Mouse (Mus musculus) midbrain, embryonic 16.5 days (tissue): Measurements from ENCODE around the gene Rnf4. TPM values are rescaled to one million over a fixed set of nuclear protein-coding genes. Genes with fewer than 3 reads are reported as not detected.

Experiments used
- ATAC-seq: fragments of 200-750 bp; cut with Nextera tagmentation; 2 replicates; pipeline ENCODE4 v1.8.0; 2017; ENCODE audit warnings: moderate TSS enrichment
- H3K27ac ChIP-seq: fragments of 300-500 bp; sonication (generic); 2 replicates; pipeline ENCODE4 v1.5.1; 2014; ENCODE audit warnings: mild to moderate bottlenecking, low read length, mixed read lengths
- H3K27me3 ChIP-seq: fragments of 300-500 bp; sonication (generic); 2 replicates; pipeline ENCODE4 v1.6.1; 2014; ENCODE audit warnings: low read depth, low read length, mixed read lengths; ENCODE audit not compliant: control insufficient read depth, insufficient read depth
- H3K36me3 ChIP-seq: fragments of 300-500 bp; sonication (generic); 2 replicates; pipeline ENCODE4 v1.6.1; 2014; ENCODE audit warnings: mild to moderate bottlenecking, low read length, moderate library complexity, mixed read lengths; ENCODE audit not compliant: control insufficient read depth, insufficient read depth
- H3K4me1 ChIP-seq: fragments of 300-500 bp; sonication (generic); 2 replicates; pipeline ENCODE4 v1.6.1; 2014; ENCODE audit warnings: mild to moderate bottlenecking, low read length, mixed read lengths; ENCODE audit not compliant: control insufficient read depth, insufficient read depth
- H3K4me2 ChIP-seq: fragments of 300-500 bp; sonication (generic); 2 replicates; pipeline ENCODE4 v1.6.1; 2014; ENCODE audit warnings: mild to moderate bottlenecking, low read length, mixed read lengths
- H3K4me3 ChIP-seq: fragments of 300-500 bp; sonication (generic); 2 replicates; pipeline ENCODE4 v1.5.1; 2014; ENCODE audit warnings: low read depth, mild to moderate bottlenecking, low read length, moderate library complexity, mixed read lengths
- H3K9ac ChIP-seq: fragments of 300-500 bp; sonication (generic); 2 replicates; pipeline ENCODE4 v1.6.1; 2014; ENCODE audit warnings: low read depth, low read length, mixed read lengths
- H3K9me3 ChIP-seq: fragments of 300-500 bp; sonication (generic); replicated peaks from 2 replicates; pipeline ENCODE4 v1.6.1; 2014; ENCODE audit warnings: mild to moderate bottlenecking, low read length, mixed read lengths; ENCODE audit not compliant: control insufficient read depth, poor library complexity, severe bottlenecking
- WGBS: fragments of 180-500 bp; shearing (Covaris S2); extraction: QIAGEN DNeasy Blood & Tissue Kit; methylation state at CpG from one replicate; pipeline ENCODE4 v1.1.7; 2014; 5-methylcytosine and 5-hydroxymethylcytosine counted together
- polyA plus RNA-seq: library from polyadenylated mRNA; unstranded; fragments of >200 nt; fragmentation: Nextera tagmentation; extraction: Ambion mirVana; gene quantifications from 2 replicates; pipeline ENCODE4 v1.2.1, GENCODE M21; 2015

Gene Rnf4
- polyA plus RNA-seq, 1 experiment from 2014 or later, result 131 TPM

- 90% methylated on average over 2 of the region's 2 CpGs for WGBS
- no peak for ATAC-seq
- Histone ChIP-seq H3K9me3 (no peaks in the 10 kb centered on the region), H3K4me2 (no peak overlapping the region), H3K4me3 (no peak overlapping the region), H3K4me1 (no peaks in the 10 kb centered on the region), H3K27me3 (no peaks in the 10 kb centered on the region), H3K27ac (no peak overlapping the region), H3K9ac (no peak overlapping the region), H3K36me3 (no peaks in the 10 kb centered on the region)
These were observed 40.9 kb upstream of the Rnf4 start for GRCm38 (mm10) chr5:34295141-34295540.

- Histone ChIP-seq H3K4me2 (no peak overlapping the region), H3K4me1 (no peaks in the 10 kb centered on the region), H3K4me3 (no peak overlapping the region), H3K27ac (no peak overlapping the region), H3K9ac (no peak overlapping the region), H3K9me3 (no peaks in the 10 kb centered on the region), H3K27me3 (no peaks in the 10 kb centered on the region), H3K36me3 (no peaks in the 10 kb centered on the region)
- ATAC-seq, result no peak
- 52% methylated on average over 4 of the region's 4 CpGs for WGBS
These were observed 38.0 kb upstream of the Rnf4 start for GRCm38 (mm10) chr5:34298061-34298460.

GRCm38 (mm10) chr5:34298937-34299535 is 37.1 kb upstream of the Rnf4 start:
- H3K4me2 ChIP-seq, result no peak overlapping the region
- H3K36me3 ChIP-seq, result no peaks in the 10 kb centered on the region
- WGBS, result 89% methylated on average over 10 of the region's 10 CpGs
- H3K27me3 ChIP-seq, result no peaks in the 10 kb centered on the region
- ATAC-seq, result no peak
- no peak overlapping the region for H3K4me3 ChIP-seq
- H3K27ac ChIP-seq, result no peak overlapping the region
- no peak overlapping the region for H3K9ac ChIP-seq
- no peaks in the 10 kb centered on the region for H3K9me3 ChIP-seq
- H3K4me1 ChIP-seq, result no peaks in the 10 kb centered on the region

GRCm38 (mm10) chr5:34302377-34302776 is 33.7 kb upstream of the Rnf4 start:
- Histone ChIP-seq H3K9ac (no peak overlapping the region), H3K27ac (no peak overlapping the region), H3K36me3 (no peaks in the 10 kb centered on the region), H3K9me3 (no peaks in the 10 kb centered on the region), H3K27me3 (no peaks in the 10 kb centered on the region), H3K4me3 (no peak overlapping the region), H3K4me1 (no peaks in the 10 kb centered on the region), H3K4me2 (no peak overlapping the region)
- 86% methylated on average over 7 of the region's 7 CpGs for WGBS
- ATAC-seq, result no peak

- Histone ChIP-seq H3K27ac (no peak overlapping the region), H3K4me1 (no peaks in the 10 kb centered on the region), H3K9me3 (no peaks in the 10 kb centered on the region), H3K9ac (no peak overlapping the region), H3K36me3 (no peaks in the 10 kb centered on the region), H3K4me2 (no peak overlapping the region), H3K27me3 (no peaks in the 10 kb centered on the region), H3K4me3 (no peak overlapping the region)
- no peak for ATAC-seq
- 78% methylated on average over 3 of the region's 3 CpGs for WGBS
These were observed 27.1 kb upstream of the Rnf4 start for GRCm38 (mm10) chr5:34309016-34309415.

DNA sequence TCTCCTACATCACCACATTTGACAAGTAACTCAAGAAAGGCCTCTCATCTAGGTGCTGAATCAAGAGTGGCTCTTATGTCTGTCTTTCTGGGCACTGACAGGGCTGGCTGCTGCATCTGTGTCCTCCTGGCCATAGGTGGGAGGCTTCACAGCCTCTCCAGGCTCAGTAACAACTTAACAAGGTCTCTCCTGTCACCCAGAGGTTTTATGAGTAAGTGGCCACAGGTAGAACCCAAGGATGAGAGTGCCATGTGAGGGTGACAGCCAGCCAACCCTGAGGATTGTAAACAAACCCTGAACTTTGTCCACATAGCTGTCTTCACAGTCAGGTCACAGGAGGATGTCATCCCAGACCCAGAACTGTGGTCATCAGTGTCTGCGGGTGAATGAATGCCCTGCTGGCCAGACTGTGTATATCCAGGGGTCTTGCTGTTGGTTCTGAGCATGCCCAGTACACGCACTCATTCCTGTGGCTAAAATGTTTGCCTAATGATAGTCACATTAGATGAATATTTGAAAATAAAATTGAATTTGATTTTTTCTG is 16.5 kb upstream of the Rnf4 start:
- no peaks in the 10 kb centered on the region for H3K4me1 ChIP-seq
- no peak overlapping the region for H3K4me2 ChIP-seq
- no peak for ATAC-seq
- H3K9me3 ChIP-seq, result no peaks in the 10 kb centered on the region
- no peaks in the 10 kb centered on the region for H3K27me3 ChIP-seq
- 76% methylated on average over 2 of the region's 2 CpGs for WGBS
- H3K27ac ChIP-seq, result no peak overlapping the region
- no peak overlapping the region for H3K4me3 ChIP-seq
- H3K36me3 ChIP-seq, result no peaks in the 10 kb centered on the region
- no peak overlapping the region for H3K9ac ChIP-seq

DNA sequence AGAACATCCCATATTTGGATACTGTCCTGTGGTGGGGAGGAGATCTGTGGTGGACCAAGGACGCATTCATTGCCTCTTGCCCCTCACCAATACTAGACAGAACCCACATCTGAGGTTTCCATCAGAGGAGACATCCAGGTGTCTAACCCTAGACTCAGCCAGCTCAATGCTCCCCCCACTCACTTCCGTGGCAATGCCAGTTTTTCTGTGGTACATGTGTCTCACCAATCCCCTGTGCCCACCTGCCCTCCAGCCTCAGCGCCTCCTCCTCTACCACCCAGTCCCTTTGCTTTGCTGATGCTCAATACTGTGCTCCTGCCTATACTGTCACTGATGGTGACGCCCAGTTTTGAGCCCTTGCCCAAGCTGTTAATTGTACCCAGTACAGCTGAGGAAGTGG is 14.9 kb upstream of the Rnf4 start:
- H3K4me3 ChIP-seq, result no peak overlapping the region
- H3K9ac ChIP-seq, result no peak overlapping the region
- H3K27ac ChIP-seq, result no peak overlapping the region
- H3K27me3 ChIP-seq, result no peaks in the 10 kb centered on the region
- ATAC-seq, result no peak
- 88% methylated on average over 4 of the region's 4 CpGs for WGBS
- peaks cover 6% of the 10 kb centered on the region for H3K4me1 ChIP-seq
- no peak overlapping the region for H3K4me2 ChIP-seq
- H3K36me3 ChIP-seq, result no peaks in the 10 kb centered on the region
- no peaks in the 10 kb centered on the region for H3K9me3 ChIP-seq

DNA sequence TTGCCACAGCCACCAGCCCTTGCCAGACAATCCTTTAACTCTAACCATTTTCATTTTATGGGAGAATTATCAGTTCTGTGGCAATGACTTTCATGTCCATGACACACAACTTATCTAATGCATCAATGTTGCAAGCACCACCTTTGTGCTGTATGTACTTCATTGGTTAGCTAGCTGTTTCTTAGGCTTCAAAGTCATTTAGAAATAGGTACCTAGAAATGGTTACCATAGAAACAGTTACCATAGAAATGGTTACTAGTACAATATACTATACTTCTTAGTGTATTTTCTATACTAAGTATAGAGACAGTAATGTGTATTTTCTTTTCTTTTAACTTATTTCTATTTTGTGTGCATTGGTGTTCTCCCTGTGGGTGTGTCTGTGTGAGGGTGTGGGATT is 10.8 kb upstream of the Rnf4 start:
- peak overlapping the region; percentile 47 for H3K27ac ChIP-seq

DNA sequence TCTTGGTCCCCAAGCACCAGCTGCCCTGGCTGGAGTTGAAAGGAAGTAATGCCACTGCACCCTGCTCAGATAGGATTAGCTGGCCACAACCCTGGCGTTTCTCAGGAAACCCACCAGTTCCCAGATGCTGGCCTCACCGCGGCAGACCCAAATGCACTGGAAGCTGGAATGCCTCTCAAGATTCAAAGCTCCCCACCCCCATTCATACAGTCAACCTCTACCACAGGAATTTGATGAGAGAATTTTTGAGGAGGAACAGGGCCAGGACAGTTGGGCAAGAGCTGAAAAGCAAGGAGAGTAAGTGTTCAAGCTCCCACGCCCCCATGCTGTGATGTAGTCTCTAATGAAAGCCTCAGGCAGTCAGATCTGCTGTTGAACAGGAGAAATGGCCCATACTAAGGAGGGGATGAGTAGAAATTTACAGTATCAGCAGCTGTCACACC is 9.8 kb upstream of the Rnf4 start:
- peak overlapping the region; percentile 45; the same call in 1 of the 2 replicates for H3K9ac ChIP-seq
- peaks cover 14% of the 10 kb centered on the region for H3K4me1 ChIP-seq
- H3K9me3 ChIP-seq, result no peaks in the 10 kb centered on the region
- H3K4me3 ChIP-seq, result no peak overlapping the region
- peak overlapping the region; percentile 55 for H3K27ac ChIP-seq
- 17% methylated on average over 4 of the region's 4 CpGs for whole genome bisulfite sequencing
- no peaks in the 10 kb centered on the region for H3K36me3 ChIP-seq
- peak overlapping the region; percentile 48; the same call in 1 of the 2 replicates for H3K4me2 ChIP-seq
- no peaks in the 10 kb centered on the region for H3K27me3 ChIP-seq
- no peak for ATAC-seq

More for the DNA sequence above, 10.8 kb upstream of the Rnf4 start:
- Histone ChIP-seq H3K9me3 (no peaks in the 10 kb centered on the region), H3K9ac (no peak overlapping the region), H3K36me3 (no peaks in the 10 kb centered on the region), H3K27me3 (no peaks in the 10 kb centered on the region), H3K4me1 (peaks cover 14% of the 10 kb centered on the region), H3K4me2 (no peak overlapping the region), H3K4me3 (no peak overlapping the region)
- no peak; the same call in 1 of the 2 replicates for ATAC-seq
